Mouse (Mus musculus) gastrocnemius, adult 2 months (tissue): ENCODE results near the gene Alpk3. TPM values are rescaled to one million over a fixed set of nuclear protein-coding genes. Genes with fewer than 3 reads are reported as not detected.

Experiments
- DNase-seq: peaks from one replicate; pipeline ENCODE4 v3.0.0; 2022
- H3K27ac ChIP-seq: fragments of 200-600 bp; 2 replicates; pipeline ENCODE4 v1.8.1; 2022; ENCODE audit warnings: mild to moderate bottlenecking
- H3K4me3 ChIP-seq: fragments of 200-600 bp; 2 replicates; pipeline ENCODE4 v1.8.1; 2022; ENCODE audit warnings: mild to moderate bottlenecking, moderate library complexity
- CTCF ChIP-seq: fragments of 200-600 bp; IDR thresholded peaks from 2 replicates; pipeline ENCODE4 v1.8.1; 2022; ENCODE audit warnings: antibody characterized with exemption, mild to moderate bottlenecking, moderate library complexity
- intact Hi-C: fragments of 180-260 bp; cut with DNase I; formaldehyde crosslinking; loops from one replicate; pipeline ENCODE4 v1.15.1; 2025
- total RNA-seq, 2 experiments: library from RNA; stranded (reverse); gene quantifications; 2 replicates each; pipeline ENCODE4 v1.2.3; 2021

Gene Alpk3
- total RNA-seq, 2 experiments from 2014 or later = 238 to 380 TPM

DNA sequence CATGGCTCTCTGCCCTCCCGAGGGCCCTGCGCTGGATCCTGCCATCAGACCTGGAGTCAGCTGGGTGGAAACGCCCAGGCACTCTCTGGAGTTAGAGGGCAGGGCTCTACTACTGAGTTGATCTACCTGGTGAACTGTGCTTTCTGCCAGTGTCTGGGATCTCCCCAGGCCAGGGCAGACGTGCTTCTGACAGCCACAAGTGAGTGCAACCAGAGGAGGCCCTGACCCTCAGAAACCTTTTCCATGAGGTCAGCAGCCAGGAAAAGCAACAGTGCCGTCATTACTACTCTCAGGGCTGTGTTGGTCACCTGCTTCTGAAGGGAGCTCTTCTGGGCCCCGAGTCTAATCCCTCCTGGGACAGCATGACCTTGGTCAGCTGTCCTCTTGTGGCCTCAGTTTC lies 19.6 kb downstream of the Alpk3 start:
- H3K4me3 ChIP-seq = no peak overlapping the region; the same call in 1 of the 2 replicates
- intact Hi-C loops = no loop called here
- peak overlapping the region; percentile 84 for H3K27ac ChIP-seq
- peak; percentile 73 for DNase-seq
- no peak for TF ChIP-seq CTCF

DNA sequence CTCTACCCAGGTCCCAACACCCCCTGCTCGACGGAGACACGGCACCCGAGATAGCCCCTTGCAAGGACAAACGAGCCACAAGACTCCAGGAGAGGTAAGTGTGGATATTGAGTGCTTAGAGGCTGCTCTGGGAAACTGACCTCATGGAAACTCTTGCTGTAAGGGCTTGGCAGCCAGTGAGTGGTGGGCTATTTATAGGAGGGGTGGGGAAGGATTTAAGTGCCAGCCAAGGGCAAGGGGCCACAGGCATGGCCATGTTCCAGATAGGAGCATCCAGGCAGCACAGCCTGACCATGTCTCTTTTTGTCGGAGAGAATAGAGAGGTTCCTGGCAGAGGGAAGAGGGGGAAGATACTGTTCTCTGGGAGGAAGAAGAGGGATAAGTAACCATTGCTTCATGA lies 21.3 kb downstream of the Alpk3 start:
- Histone ChIP-seq H3K4me3 (peak overlapping the region; percentile 19; the same call in 1 of the 2 replicates), H3K27ac (peak overlapping the region; percentile 84)
- no peak for TF ChIP-seq CTCF
- DNase-seq = peak; percentile 69
- intact Hi-C loops = no loop called here

DNA sequence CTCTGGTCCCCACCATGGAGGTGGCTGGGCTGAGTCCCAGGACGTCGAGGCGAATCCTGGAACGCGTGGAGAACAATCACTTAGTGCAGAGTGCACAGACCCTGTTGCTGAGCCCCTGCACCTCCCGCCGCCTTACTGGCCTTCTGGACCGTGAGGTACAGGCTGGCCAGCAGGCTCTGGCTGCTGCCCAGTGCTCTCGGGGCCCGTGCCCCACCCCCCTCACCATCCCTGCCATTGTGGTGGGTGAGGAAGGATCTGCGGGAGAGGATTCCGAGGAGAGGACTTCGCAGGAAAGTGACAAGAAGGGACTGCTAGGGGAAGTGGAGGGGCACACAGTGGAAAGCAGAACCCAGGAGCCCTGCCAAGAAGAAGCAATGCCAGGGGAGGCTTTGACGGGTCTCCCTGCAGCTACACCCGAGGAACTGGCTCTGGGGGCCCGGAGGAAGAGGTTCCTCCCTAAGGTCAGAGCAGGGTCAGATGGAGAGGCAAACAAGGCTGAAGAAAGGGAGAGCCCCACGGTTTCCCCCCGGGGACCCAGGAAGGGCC lies 36.1 kb downstream of the Alpk3 start:
- no peak overlapping the region for H3K4me3 ChIP-seq
- intact Hi-C loops = no loop called here
- H3K27ac ChIP-seq = 0 out of 2 replicates have a peak overlapping the region, but pooled peaks have one; percentile 16
- no peak for DNase-seq
- TF ChIP-seq CTCF = no peak

DNA sequence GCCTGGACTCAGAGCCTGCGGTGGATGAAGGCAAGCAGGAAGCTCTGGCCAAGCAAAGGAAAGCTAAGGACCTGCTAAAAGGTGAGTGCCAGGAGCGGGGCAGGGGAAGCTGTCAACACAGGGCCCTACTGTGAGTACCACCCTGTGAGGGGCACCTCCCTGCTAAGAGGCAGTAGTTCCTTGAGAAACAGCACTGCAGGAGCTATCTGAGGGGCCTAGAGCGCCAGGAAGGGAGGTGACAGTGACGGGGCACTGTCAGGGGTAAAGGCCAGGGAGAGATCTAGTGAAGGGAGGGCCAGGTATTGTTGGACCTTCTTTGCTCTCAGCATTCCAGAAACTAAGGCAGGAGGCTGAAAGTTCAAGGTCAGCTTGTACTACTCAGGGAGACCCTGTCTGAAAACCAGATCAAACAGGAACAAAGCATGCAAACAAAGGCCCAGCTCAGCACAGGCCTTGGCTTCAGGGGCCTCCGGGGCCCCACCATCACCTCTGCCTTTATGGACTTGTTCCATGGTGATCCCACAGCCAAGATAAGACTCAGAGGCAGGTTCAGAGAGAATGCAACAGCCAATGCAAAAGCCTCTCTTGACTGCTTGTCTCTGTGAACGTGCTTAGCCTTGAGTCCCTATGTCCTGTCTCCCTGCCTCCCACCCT lies 36.8 kb downstream of the Alpk3 start:
- H3K4me3 ChIP-seq = no peak overlapping the region
- no peak for DNase-seq
- TF ChIP-seq CTCF = no peak
- intact Hi-C loops = no loop called here
- no peak overlapping the region for H3K27ac ChIP-seq

DNA sequence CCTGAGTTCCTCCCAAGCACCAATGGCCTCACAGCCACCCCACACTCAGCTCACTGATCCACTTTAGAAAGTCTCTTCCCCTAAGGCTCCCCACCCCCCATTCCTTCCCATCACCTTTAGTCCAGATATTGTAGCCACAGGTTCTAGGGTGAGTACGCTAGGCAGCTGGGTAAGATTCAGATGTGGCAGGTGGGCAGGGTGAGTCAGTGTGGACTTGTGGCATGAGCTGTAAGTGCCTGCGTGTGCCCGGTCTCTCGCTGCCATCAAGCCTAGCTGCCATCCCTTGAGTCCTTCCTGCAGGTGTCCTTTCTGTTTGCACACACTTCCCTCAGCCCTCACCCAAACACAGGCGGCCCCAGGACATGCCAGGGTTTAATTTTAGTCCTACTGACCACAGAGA lies 42.9 kb downstream of the Alpk3 start:
- DNase-seq = no peak
- H3K4me3 ChIP-seq = no peak overlapping the region
- peak overlapping the region; percentile 38; the same call in 1 of the 2 replicates for H3K27ac ChIP-seq
- intact Hi-C loops = no loop called here
- no peak for TF ChIP-seq CTCF

DNA sequence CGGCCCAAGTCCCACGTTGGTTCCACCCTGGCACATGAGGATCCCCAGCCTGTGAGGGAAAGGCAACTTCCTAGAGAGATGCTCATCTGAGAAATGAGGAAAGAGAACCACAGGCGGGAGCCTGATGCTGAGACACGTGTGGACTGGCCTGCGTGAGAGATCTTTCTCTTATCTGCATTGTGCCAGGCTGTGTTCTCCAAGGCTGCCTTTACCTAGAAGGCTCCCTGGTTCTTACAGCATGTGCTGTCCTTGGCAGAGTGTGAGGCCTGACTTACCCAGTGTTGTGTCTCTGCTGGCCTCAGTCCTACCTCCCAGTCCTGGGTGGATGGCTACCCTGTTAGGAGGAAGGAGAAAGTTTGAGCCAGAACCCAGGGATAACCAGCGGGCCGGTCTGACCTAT lies 45.5 kb downstream of the Alpk3 start:
- intact Hi-C loops = no loop called here
- TF ChIP-seq CTCF = no peak
- Histone ChIP-seq H3K27ac (no peak overlapping the region), H3K4me3 (no peak overlapping the region)
- no peak for DNase-seq

DNA sequence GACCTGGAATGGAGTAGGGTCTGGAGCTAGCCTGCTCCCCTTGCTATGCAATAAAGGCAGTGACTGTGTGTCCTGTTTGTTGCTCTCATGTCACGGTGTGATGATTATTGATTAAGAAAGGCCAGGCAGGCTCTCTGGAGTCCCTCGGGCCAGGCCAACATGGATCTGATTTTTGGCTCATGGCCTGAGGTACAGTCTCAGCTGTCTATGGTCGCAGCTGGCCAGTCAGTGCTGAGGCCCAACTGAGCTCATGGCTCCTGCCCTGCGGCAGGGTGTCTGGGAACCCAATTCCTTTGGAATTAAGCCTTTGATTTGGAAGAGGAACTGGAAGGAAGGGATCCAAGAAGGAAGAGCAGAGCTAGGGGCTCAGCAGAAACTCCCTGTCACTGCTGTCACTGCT lies 48.1 kb downstream of the Alpk3 start:
- DNase-seq = no peak
- no peak for TF ChIP-seq CTCF
- no peak overlapping the region for H3K4me3 ChIP-seq
- H3K27ac ChIP-seq = peak overlapping the region; percentile 35; the same call in 1 of the 2 replicates
- intact Hi-C loops = no loop called here

DNA sequence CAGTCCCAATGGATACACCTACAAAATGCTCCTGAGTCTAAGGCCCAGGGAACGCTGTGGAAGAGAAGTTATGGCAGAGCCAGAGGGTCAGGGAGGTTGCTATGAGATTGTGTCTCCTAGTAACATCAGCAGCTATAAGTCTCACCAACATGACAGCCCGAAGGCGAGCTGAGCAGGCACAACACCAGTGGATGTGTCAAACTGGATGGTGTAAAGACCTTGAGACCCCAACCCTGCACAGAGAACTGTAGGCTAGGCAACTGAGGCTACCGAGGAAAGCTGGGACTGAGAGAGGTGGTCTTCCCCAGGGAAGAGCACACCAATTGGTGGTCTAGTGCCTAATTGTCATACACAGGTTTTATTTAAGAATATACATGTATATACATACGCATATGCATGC lies 50.8 kb downstream of the Alpk3 start:
- TF ChIP-seq CTCF = no peak
- DNase-seq = no peak
- H3K27ac ChIP-seq = no peak overlapping the region
- intact Hi-C loops = no loop called here
- no peak overlapping the region for H3K4me3 ChIP-seq

DNA sequence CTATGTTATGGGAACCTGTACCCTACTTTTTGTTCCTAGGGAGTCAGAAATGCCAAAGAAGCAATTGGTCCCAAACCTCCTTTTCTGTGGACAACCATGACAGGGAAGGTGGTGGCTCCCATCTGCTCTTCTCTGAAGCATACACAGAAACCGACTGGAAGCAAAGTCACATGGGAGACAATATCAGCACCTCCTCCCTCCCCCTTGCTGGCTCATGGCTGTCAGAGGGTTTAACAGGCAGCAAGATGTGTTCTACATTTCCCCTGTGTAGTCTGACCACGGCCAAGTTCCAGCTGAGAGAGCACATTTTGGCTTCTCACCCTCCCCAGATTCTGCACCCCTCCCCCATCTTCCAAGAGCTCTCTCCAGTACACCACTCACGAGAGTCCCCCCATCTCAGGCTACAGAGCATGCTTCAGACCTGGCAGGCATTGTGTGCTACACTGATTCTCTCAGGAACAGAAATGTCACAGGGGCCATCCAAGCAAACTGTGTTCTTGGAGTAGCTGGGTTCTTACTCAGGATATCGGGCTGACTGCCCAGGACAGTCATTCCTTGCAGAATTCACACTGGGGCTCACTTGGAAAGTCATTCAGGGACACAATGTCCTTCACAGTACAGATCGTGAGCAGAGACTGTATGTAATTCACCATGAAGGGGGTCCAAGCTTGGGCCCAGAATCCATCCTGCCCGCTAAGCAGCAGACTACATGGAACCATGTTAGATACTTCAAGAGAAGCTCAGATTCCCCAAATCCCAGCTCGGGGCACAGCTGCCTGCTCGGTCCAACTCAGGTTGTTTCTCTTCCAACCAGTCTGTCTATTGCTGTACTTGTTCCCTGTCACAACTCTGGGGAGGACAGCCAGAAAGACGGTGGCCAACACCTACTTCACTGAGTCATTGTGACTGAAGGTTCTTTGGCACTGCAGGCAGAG lies 52.6 kb downstream of the Alpk3 start:
- intact Hi-C loops = no loop called here
- Histone ChIP-seq H3K4me3 (no peak overlapping the region), H3K27ac (peak overlapping the region; percentile 85)
- peak; percentile 86 for DNase-seq
- TF ChIP-seq CTCF = no peak

DNA sequence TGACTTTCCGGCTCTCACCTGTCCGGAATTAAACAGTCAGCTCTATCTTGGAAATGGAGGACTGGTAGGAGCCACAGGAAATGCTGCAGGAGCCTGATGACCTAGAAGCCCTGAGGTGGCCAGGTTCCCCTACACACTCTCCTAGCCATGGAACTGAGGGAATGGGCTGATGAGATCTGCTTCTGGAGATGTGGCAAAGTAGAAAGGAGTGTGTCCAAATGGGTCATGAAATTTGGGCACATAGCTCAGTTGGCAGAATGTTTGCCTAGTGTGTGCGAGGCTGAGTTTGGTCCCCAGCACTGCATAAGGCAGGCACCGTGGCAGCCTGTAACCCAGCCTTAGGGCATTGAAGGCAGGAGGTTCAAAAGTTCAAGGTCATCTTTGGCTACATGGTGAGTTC lies 53.4 kb downstream of the Alpk3 start:
- no peak overlapping the region for H3K4me3 ChIP-seq
- intact Hi-C loops = no loop called here
- TF ChIP-seq CTCF = no peak
- DNase-seq = no peak
- H3K27ac ChIP-seq = peak overlapping the region; percentile 85

DNA sequence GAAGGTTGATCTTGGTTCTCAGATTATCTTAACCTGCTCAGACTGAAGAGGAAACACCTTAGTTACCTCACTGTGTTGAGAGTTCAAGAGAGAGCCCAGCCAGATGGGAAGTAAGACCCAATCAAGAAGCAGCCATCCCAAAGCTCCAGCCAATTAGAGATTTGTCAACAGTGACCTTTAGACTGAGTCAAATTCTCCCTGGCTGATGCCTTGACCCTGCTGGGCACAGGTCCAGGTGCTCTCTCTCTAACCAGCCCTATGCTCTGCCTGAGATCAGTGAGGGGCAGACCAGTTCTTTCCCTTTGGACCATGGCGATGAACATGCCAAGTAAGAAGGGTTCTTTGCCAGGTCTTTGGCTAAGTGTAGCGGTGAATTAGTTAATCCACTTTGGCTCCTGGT lies 54.3 kb downstream of the Alpk3 start:
- TF ChIP-seq CTCF = no peak
- DNase-seq = peak; percentile 54
- intact Hi-C loops = no loop called here
- H3K27ac ChIP-seq = peak overlapping the region; percentile 49
- H3K4me3 ChIP-seq = no peak overlapping the region

DNA sequence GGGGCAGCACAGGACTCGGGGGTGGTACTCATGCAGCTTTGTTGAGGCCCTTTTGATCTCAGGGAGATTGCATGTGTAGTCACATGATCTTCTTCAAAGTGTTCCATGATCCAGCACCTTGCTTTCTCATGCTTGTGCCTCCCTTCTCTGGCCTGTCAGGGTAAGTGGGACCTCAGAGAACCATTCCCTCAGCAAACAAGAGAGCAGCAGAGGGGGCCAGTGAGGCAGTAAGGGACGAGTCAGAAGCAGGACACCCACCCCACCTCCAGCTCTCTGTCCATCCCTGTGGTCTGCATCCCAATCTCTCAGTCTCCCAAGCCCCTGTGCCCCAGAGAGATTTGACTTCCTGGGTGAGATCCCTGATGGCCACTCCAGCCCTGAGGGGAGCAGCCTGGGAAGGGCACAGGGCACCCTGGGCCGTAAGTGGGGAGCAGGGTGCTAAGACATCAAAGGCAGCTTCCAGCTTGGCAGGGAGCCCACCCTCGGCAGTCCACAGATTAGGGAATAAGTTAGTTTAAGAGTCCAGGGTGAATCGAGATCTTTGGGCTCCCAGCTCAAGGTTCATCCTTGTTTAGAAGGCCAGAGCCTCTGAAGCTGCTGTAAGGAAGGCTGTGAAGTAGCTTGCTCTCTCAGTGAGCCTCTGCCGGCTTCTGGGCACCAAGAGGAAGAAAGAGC lies 55.4 kb downstream of the Alpk3 start:
- Histone ChIP-seq H3K4me3 (no peak overlapping the region), H3K27ac (peak overlapping the region; percentile 54)
- TF ChIP-seq CTCF = peak; percentile 30
- intact Hi-C loops = no loop called here
- no peak for DNase-seq
